20 mouse cellular contexts compared by ENCODE assay signal in the genomic region with DNA sequence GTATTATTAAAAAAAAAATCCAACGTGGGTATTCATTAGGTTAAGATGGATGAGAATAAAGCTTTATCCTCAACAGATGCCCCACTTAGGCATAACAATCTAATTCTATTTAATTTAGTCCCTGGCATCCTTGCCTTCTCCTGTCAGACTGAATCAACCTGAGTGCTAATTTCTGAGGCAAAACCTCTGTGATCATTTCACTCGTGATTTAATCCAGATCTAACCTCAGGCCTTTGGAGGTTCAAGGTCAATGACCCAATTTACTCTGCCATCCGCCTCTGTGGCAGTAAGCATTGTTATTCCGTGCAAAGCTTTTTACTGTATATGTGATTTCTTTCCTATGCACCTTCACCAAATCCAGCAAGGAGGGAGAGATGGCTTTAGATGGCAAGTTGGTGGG.
"Had no signal": no experiment of that assay in that cellular context is flagged by ENCODE, and none has a peak within 500 bp of the region (broad histone marks: within the 10 kb centered on the region; RNA-seq: fewer than 3 reads in every experiment).

No protein-coding gene starts in this region.

- H3K27me3 ChIP-seq: limb, embryonic 12.5 days; liver, embryonic 13.5 days; lung, embryonic 15.5 days; megakaryocyte, embryonic 14.5 days; midbrain, embryonic 12.5 days; neural tube, embryonic 15.5 days had no signal

- H3K27ac ChIP-seq: kidney, postnatal 0 days; limb, embryonic 12.5 days; liver, embryonic 13.5 days; lung, embryonic 15.5 days; macrophage; midbrain, embryonic 12.5 days; neural tube, embryonic 15.5 days; stomach, postnatal 0 days had no signal

- H3K4me2 ChIP-seq: limb, embryonic 12.5 days; liver, embryonic 13.5 days; lung, embryonic 15.5 days; midbrain, embryonic 12.5 days; neural tube, embryonic 15.5 days had no signal

- ATAC-seq: liver, postnatal 0 days; midbrain, embryonic 16.5 days had no signal

- H3K4me3 ChIP-seq: limb, embryonic 12.5 days; liver, embryonic 13.5 days; lung, embryonic 15.5 days; megakaryocyte, embryonic 14.5 days; midbrain, embryonic 12.5 days; neural tube, embryonic 15.5 days had no signal

- H3K4me1 ChIP-seq: limb, embryonic 12.5 days; midbrain, embryonic 12.5 days; neural tube, embryonic 15.5 days had no signal

- DNase-seq: kidney, adult 11 months; kidney, adult 9 months; kidney, postnatal 36 days; layer of hippocampus, adult 9-11 months; layer of hippocampus, postnatal 36 days; liver; liver, embryonic 13.5 days; liver, postnatal 0 days; lung, postnatal 14 days; thymus, adult 18-20 months; thymus, postnatal 14 days had no signal

- H3K36me3 ChIP-seq: limb, embryonic 12.5 days; liver, embryonic 13.5 days; lung, embryonic 15.5 days; midbrain, embryonic 12.5 days; neural tube, embryonic 15.5 days had no signal

- H3K9me3 ChIP-seq: limb, embryonic 12.5 days; liver, embryonic 13.5 days; lung, embryonic 15.5 days; megakaryocyte, embryonic 14.5 days; midbrain, embryonic 12.5 days; neural tube, embryonic 15.5 days had no signal

- H3K9ac ChIP-seq: limb, embryonic 12.5 days; liver, embryonic 13.5 days; liver, postnatal 0 days; lung, embryonic 15.5 days; midbrain, embryonic 12.5 days; neural tube, embryonic 15.5 days had no signal
